Comparison of ENCODE assay signal across 9 mouse cellular contexts in the genomic region with DNA sequence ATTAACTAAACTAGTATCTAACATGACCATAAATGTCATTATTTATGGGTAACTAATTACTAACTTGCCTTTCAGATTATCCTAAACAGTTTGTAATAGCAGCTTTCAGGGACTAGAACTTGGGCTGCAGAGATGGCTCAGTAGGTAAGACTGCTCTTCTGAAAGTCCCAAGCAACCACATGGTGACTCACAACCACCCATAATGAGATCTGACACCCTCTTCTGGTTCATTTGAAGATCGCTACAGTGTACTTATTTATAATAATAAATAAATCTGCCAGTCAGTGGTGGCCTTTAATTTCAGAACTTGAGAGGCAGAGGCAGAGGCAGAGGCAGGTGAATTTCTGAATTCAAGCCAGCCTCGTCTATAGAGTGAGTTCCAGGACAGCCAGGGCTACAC. TPM values are rescaled to one million over a fixed set of nuclear protein-coding genes. Genes with fewer than 3 reads are reported as not detected.
DNase-seq lines count a peak whose midpoint lies in the region; ATAC-seq and TF ChIP-seq lines count a peak whose summit lies in the region.
"Had no signal": no experiment of that assay in that cellular context is flagged by ENCODE, and none has a peak within 500 bp of the region (broad histone marks: within the 10 kb centered on the region; RNA-seq: fewer than 3 reads in every experiment).

No protein-coding gene starts in this region.

- 49% methylated on average over 2 of the region's 2 CpGs for WGBS in heart, embryonic 15.5 days
- 60% methylated on average over 2 of the region's 2 CpGs for WGBS in forebrain, embryonic 13.5 days
- 37% methylated on average over 2 of the region's 2 CpGs for whole genome bisulfite sequencing in liver, embryonic 16.5 days (ENCODE audit: insufficient replicate concordance)

- H3K9me3 ChIP-seq in heart, embryonic 15.5 days (replicated peaks), result no peaks in the 10 kb centered on the region
- no peaks in the 10 kb centered on the region for H3K9me3 ChIP-seq in forebrain, embryonic 13.5 days (replicated peaks)
- H3K9me3 ChIP-seq in liver, embryonic 16.5 days (replicated peaks; ENCODE audit: control insufficient read depth, low read length), result no peaks in the 10 kb centered on the region

- DNase-seq in heart, adult 8-10 months (ENCODE audit: low spot score), result no peak
- DNase-seq in testis, postnatal 14 days (ENCODE audit: low spot score), result no peak
- no peak for DNase-seq in ovary, postnatal 14 days (ENCODE audit: low spot score)
- no peak for DNase-seq in layer of hippocampus, postnatal 25 days (ENCODE audit: extremely low spot score in 1 of 2, low spot score in 1 of 2)
- DNase-seq: kidney, postnatal 4 days had no signal

- peaks cover 28% of the 10 kb centered on the region for H3K36me3 ChIP-seq in heart, embryonic 15.5 days
- peaks cover 30% of the 10 kb centered on the region for H3K36me3 ChIP-seq in C2C12 (ENCODE audit: control insufficient read depth, insufficient read depth)
- peaks cover 32% of the 10 kb centered on the region for H3K36me3 ChIP-seq in forebrain, embryonic 13.5 days (ENCODE audit: poor library complexity, severe bottlenecking)
- peaks cover 26% of the 10 kb centered on the region for H3K36me3 ChIP-seq in liver, embryonic 16.5 days (ENCODE audit: control insufficient read depth, insufficient read depth)

- H3K79me2 ChIP-seq in C2C12 (ENCODE audit: control insufficient read depth, insufficient read depth), result peaks cover 38% of the 10 kb centered on the region

- TF ChIP-seq CTCF in C2C12 (IDR thresholded peaks at IDR 0.05; ENCODE audit: control insufficient read depth, insufficient read depth, insufficient read length), result no peak

- H3K27me3 ChIP-seq in heart, embryonic 15.5 days, result no peaks in the 10 kb centered on the region
- H3K27me3 ChIP-seq in C2C12 (ENCODE audit: control insufficient read depth, insufficient read depth, insufficient read length), result no peaks in the 10 kb centered on the region
- H3K27me3 ChIP-seq in forebrain, embryonic 13.5 days, result no peaks in the 10 kb centered on the region
- no peaks in the 10 kb centered on the region for H3K27me3 ChIP-seq in liver, embryonic 16.5 days (ENCODE audit: control insufficient read depth, insufficient read depth, low read depth, low read length)

- H3K4me3 ChIP-seq in heart, embryonic 15.5 days, result peak overlapping the region; percentile 64; the same call in 1 of the 2 replicates
- peak overlapping the region; percentile 75 for H3K4me3 ChIP-seq in C2C12 (ENCODE audit: insufficient read depth, poor library complexity, severe bottlenecking)
- peak overlapping the region; percentile 61 for H3K4me3 ChIP-seq in forebrain, embryonic 13.5 days
- H3K4me3 ChIP-seq in liver, embryonic 16.5 days (ENCODE audit: low read depth, low read length), result no peak overlapping the region; the same call in 1 of the 2 replicates

- H3K79me3 ChIP-seq in C2C12 (ENCODE audit: low read depth), result peaks cover 19% of the 10 kb centered on the region

- no peak overlapping the region for H3ac ChIP-seq in C2C12 (ENCODE audit: control insufficient read depth, insufficient read length, low read depth)

- H3K4me1 ChIP-seq in heart, embryonic 15.5 days (replicated peaks), result peaks cover 13% of the 10 kb centered on the region
- H3K4me1 ChIP-seq in forebrain, embryonic 13.5 days, result peaks cover 17% of the 10 kb centered on the region
- H3K4me1 ChIP-seq in liver, embryonic 16.5 days (ENCODE audit: control insufficient read depth, low read depth, low read length), result peaks cover 21% of the 10 kb centered on the region

- no peak for ATAC-seq in heart, embryonic 15.5 days (replicated peaks; ENCODE audit: insufficient number of reproducible peaks, insufficient read depth, low FRiP score, low read depth)
- no peak for ATAC-seq in forebrain, embryonic 13.5 days
- ATAC-seq in liver, embryonic 16.5 days (ENCODE audit: low read depth), result no peak

- no peak overlapping the region for H3K9ac ChIP-seq in heart, embryonic 15.5 days
- H3K9ac ChIP-seq in forebrain, embryonic 13.5 days, result no peak overlapping the region
- no peak overlapping the region for H3K9ac ChIP-seq in liver, embryonic 16.5 days (ENCODE audit: low read depth, low read length)

- no peak overlapping the region for H3K27ac ChIP-seq in heart, embryonic 15.5 days
- H3K27ac ChIP-seq in forebrain, embryonic 13.5 days, result no peak overlapping the region
- no peak overlapping the region for H3K27ac ChIP-seq in liver, embryonic 16.5 days (ENCODE audit: low read length)

- peak overlapping the region; percentile 77; the same call in 1 of the 2 replicates for H3K4me2 ChIP-seq in heart, embryonic 15.5 days
- peak overlapping the region; percentile 84 for H3K4me2 ChIP-seq in forebrain, embryonic 13.5 days
- H3K4me2 ChIP-seq in liver, embryonic 16.5 days (ENCODE audit: low read depth, low read length), result peak overlapping the region; percentile 80; the same call in 1 of the 2 replicates

TF ChIP-seq in C2C12, 6 proteins besides CTCF, POLR2A, EP300 and RAD21:
- TF ChIP-seq CEBPB (IDR thresholded peaks at IDR 0.05; ENCODE audit: low read depth) (no peak), USF1 (IDR thresholded peaks at IDR 0.05; ENCODE audit: low read depth) (no peak), MYOG (IDR thresholded peaks at IDR 0.05; ENCODE audit: control insufficient read depth, extremely low read depth, insufficient read length) (no peak), FOSL1 (IDR thresholded peaks at IDR 0.05; ENCODE audit: insufficient read depth, low read length, poor library complexity, severe bottlenecking) (no peak), MAX (IDR thresholded peaks at IDR 0.05) (no peak), MYOD1 (IDR thresholded peaks at IDR 0.05; ENCODE audit: control insufficient read depth, insufficient read length, low read depth) (no peak)

RNA-seq across cellular contexts. Expression of gene Psmc3, which starts 1.1 kb away (rescaled TPM):
- polyA plus RNA-seq in heart, embryonic 15.5 days (2015; fragmentation: Nextera tagmentation; extraction: Ambion mirVana), result 227 and 228 TPM in 2 replicates
- 100 to 1,000 TPM; 192 to 274 (median 220) TPM for total RNA-seq in heart, adult 8-10 months (2022)
- 367 TPM for polyA plus RNA-seq in C2C12 (2012; fragmentation: generic; extraction: Trizol)
- polyA plus RNA-seq in forebrain, embryonic 13.5 days (2015; fragmentation: Nextera tagmentation; extraction: Ambion mirVana), result 276 and 277 TPM in 2 replicates
- polyA plus RNA-seq in liver, embryonic 16.5 days (2015; fragmentation: Nextera tagmentation; extraction: Ambion mirVana), result 130 and 133 TPM in 2 replicates
- 100 to 1,000 TPM; 232 to 234 TPM for total RNA-seq in layer of hippocampus, postnatal 25 days (2021)

RNA-seq across cellular contexts. Expression of gene Rapsn, which starts 17.3 kb away (rescaled TPM):
- polyA plus RNA-seq in heart, embryonic 15.5 days (2015; fragmentation: Nextera tagmentation; extraction: Ambion mirVana), result 27.4 and 33.7 TPM in 2 replicates
- 10 to 100 TPM; 15.4 to 19.4 (median 16.4) TPM for total RNA-seq in heart, adult 8-10 months (2022)
- 122 TPM for polyA plus RNA-seq in C2C12 (2012; fragmentation: generic; extraction: Trizol)
- 0.72 and 1.8 TPM in 2 replicates for polyA plus RNA-seq in forebrain, embryonic 13.5 days (2015; fragmentation: Nextera tagmentation; extraction: Ambion mirVana)
- polyA plus RNA-seq in liver, embryonic 16.5 days (2015; fragmentation: Nextera tagmentation; extraction: Ambion mirVana), result 0.99 and 1.0 TPM in 2 replicates
- total RNA-seq in layer of hippocampus, postnatal 25 days (2021), result under 1 TPM in 1 of 2 experiments, not detected in 1; 0.59 TPM

RNA-seq across cellular contexts. Expression of gene Slc39a13, which starts 17.5 kb away (rescaled TPM):
- 53.5 and 63.2 TPM in 2 replicates for polyA plus RNA-seq in heart, embryonic 15.5 days (2015; fragmentation: Nextera tagmentation; extraction: Ambion mirVana)
- total RNA-seq in heart, adult 8-10 months (2022), result 10 to 100 TPM; 19.0 to 26.0 (median 23.6) TPM
- polyA plus RNA-seq in C2C12 (2012; fragmentation: generic; extraction: Trizol), result 52.3 TPM
- polyA plus RNA-seq in forebrain, embryonic 13.5 days (2015; fragmentation: Nextera tagmentation; extraction: Ambion mirVana), result 19.7 and 21.0 TPM in 2 replicates
- 10.4 and 12.2 TPM in 2 replicates for polyA plus RNA-seq in liver, embryonic 16.5 days (2015; fragmentation: Nextera tagmentation; extraction: Ambion mirVana)
- total RNA-seq in layer of hippocampus, postnatal 25 days (2021), result 10 to 100 TPM; 23.3 to 31.2 TPM

RNA-seq across cellular contexts. Expression of gene Spi1, which starts 29.4 kb away (rescaled TPM):
- 3.9 and 8.6 TPM in 2 replicates for polyA plus RNA-seq in heart, embryonic 15.5 days (2015; fragmentation: Nextera tagmentation; extraction: Ambion mirVana)
- total RNA-seq in heart, adult 8-10 months (2022), result 1 to 10 TPM; 2.8 to 6.1 (median 3.2) TPM
- not detected for polyA plus RNA-seq in C2C12 (2012; fragmentation: generic; extraction: Trizol)
- 2.5 and 2.8 TPM in 2 replicates for polyA plus RNA-seq in forebrain, embryonic 13.5 days (2015; fragmentation: Nextera tagmentation; extraction: Ambion mirVana)
- 16.6 and 18.2 TPM in 2 replicates for polyA plus RNA-seq in liver, embryonic 16.5 days (2015; fragmentation: Nextera tagmentation; extraction: Ambion mirVana)
- 1 to 10 TPM; 3.6 to 3.8 TPM for total RNA-seq in layer of hippocampus, postnatal 25 days (2021)

Comparison
In these comparisons a context has a peak if more than half of its experiments do, and no peak if none do; other contexts are left out.
1. RNA of gene Rapsn, which starts 17.3 kb away (polyA plus RNA-seq): 122 TPM in C2C12 (single experiment) and 27.4 to 33.7 TPM in heart, embryonic 15.5 days; 0.99 to 1.0 TPM in liver, embryonic 16.5 days and 0.72 to 1.8 TPM in forebrain, embryonic 13.5 days; every median in the first group is over 10 times any median in the second.
2. Peak in every context shown above with its lines, with median percentiles within 50 percentile points of each other: H3K4me2 ChIP-seq.